ENCODE assay signal across 14 mouse cellular contexts in the genomic region with DNA sequence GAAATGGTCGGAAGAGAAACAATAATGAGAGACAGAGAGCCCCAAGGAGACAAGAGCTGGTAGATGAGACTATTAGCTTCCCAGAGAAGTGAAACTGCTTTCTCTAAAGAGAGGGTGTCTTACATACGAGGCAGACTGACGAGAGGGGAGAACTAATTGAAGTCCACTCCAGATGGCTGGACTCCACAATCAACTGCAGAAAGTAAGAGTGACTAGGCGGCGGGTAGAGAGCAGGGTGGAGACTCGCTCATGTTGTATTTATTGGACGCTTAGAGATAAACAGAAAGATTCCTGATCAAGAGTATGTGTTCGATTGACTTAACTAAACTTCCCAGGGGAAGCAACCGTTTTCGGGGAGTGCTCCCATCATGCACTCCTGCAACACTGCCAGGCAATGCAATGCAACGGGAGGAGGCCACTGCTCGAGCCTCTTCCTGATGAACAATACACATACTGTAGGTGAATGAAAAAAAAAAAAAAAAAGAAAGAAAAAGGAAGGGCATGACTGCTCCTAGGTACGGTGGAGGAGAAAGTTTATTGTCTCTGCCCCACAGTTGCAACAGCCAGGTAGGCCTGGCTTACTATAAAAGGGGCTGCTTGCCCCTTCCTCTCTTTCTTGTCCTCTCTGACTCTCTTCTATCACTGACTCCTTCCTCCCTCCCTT. TPM values are rescaled to one million over a fixed set of nuclear protein-coding genes. Genes with fewer than 3 reads are reported as not detected.
DNase-seq lines count a peak whose midpoint lies in the region; ATAC-seq and TF ChIP-seq lines count a peak whose summit lies in the region.
"Had no signal": no experiment of that assay in that cellular context is flagged by ENCODE, and none has a peak within 500 bp of the region (broad histone marks: within the 10 kb centered on the region; RNA-seq: fewer than 3 reads in every experiment).

No protein-coding gene starts in this region.

- intact Hi-C loops in gastrocnemius, adult 2 months (cut with DNase I), result no loop called here

- peak overlapping the region; percentile 79 for H3K9ac ChIP-seq in MEL (ENCODE audit: control insufficient read depth, low read depth, low read length, poor library complexity, severe bottlenecking)
- H3K9ac ChIP-seq: lung, embryonic 14.5 days had no signal

- TF ChIP-seq RAD21 in MEL (IDR thresholded peaks at IDR 0.05; ENCODE audit: low read depth, low read length), result no peak

- no peaks in the 10 kb centered on the region for H3K9me3 ChIP-seq in MEL (replicated peaks; ENCODE audit: insufficient read depth, low read length)
- H3K9me3 ChIP-seq: midbrain, embryonic 10.5 days had no signal

- peak overlapping the region; percentile 38; the same call in 1 of the 2 replicates for H3K27ac ChIP-seq in gastrocnemius, adult 2 months
- peak overlapping the region; percentile 98 for H3K27ac ChIP-seq in MEL (ENCODE audit: control insufficient read depth, low read depth, low read length)
- peak overlapping the region; percentile 82 for H3K27ac ChIP-seq in macrophage
- H3K27ac ChIP-seq: hindbrain, postnatal 0 days; midbrain, embryonic 10.5 days had no signal

- TF ChIP-seq POLR2A in MEL (IDR thresholded peaks at IDR 0.05; ENCODE audit: control insufficient read depth in 1 of 2, insufficient read depth in 1 of 2, low read depth in 1 of 2, low read length in 2 of 2, poor library complexity in 1 of 2), result no peak

- DNase-seq in gastrocnemius, adult 2 months, result no peak
- DNase-seq in gastrocnemius, adult 8-10 months (ENCODE audit: low spot score in 2 of 2), result no peak
- DNase-seq in MEL (ENCODE audit: low read depth, low spot score), result no peak
- DNase-seq in cerebellum, postnatal 36 days, result no peak
- DNase-seq in urinary bladder, postnatal 4 days (ENCODE audit: low spot score in 2 of 2), result no peak
- DNase-seq in urinary bladder, adult 2 months (ENCODE audit: low spot score), result no peak
- DNase-seq: adrenal gland, adult 2 months; right cerebral cortex, postnatal 25 days; thymus, postnatal 25 days had no signal

- WGBS in macrophage (ENCODE audit: missing documents), result 46% methylated on average over 13 of the region's 13 CpGs

- TF ChIP-seq EP300 in MEL (IDR thresholded peaks at IDR 0.05; ENCODE audit: low read depth in 1 of 2, low read length in 2 of 2), result peak; percentile 29 to 42; a peak in 3 of 4 replicates

- peak overlapping the region; percentile 26 for H3K4me3 ChIP-seq in gastrocnemius, adult 2 months
- peak overlapping the region; percentile 57 to 81 for H3K4me3 ChIP-seq in MEL (ENCODE audit: control insufficient read depth in 1 of 2, insufficient read depth in 1 of 2, low read depth in 2 of 2, low read length in 2 of 2)
- H3K4me3 ChIP-seq in macrophage (ENCODE audit: inconsistent target), result peak overlapping the region; percentile 19
- H3K4me3 ChIP-seq: midbrain, embryonic 10.5 days had no signal

- no peak for TF ChIP-seq CTCF in gastrocnemius, adult 2 months (IDR thresholded peaks at IDR 0.05)
- no peak for TF ChIP-seq CTCF in MEL (IDR thresholded peaks at IDR 0.05 in 2 of 3, conservative IDR thresholded peaks at IDR 0.05 in 1 of 3; ENCODE audit: control insufficient read depth in 1 of 3, insufficient read depth in 1 of 3, low read depth in 2 of 3, low read length in 3 of 3, poor library complexity in 1 of 3, severe bottlenecking in 1 of 3)

- H3K4me1 ChIP-seq in MEL (ENCODE audit: control insufficient read depth in 1 of 2, insufficient read depth in 2 of 2, low read length in 2 of 2), result peaks cover 18 to 30% of the 10 kb centered on the region in 2 experiments

- H3K27me3 ChIP-seq in MEL (ENCODE audit: control insufficient read depth in 1 of 2, insufficient read depth in 2 of 2, low read length in 2 of 2), result no peaks in the 10 kb centered on the region

- no peaks in the 10 kb centered on the region; the same call in 1 of the 2 replicates for H3K79me2 ChIP-seq in MEL (ENCODE audit: control insufficient read depth, insufficient read depth, low read length, poor library complexity)
- no peaks in the 10 kb centered on the region for H3K79me2 ChIP-seq in macrophage (ENCODE audit: inconsistent target)

- H3K36me3 ChIP-seq in MEL (ENCODE audit: control insufficient read depth in 1 of 2, insufficient read depth in 2 of 2, low read length in 2 of 2) (peaks cover 0 to 24% of the 10 kb centered on the region in 2 experiments; a peak in 2 of 4 replicates), macrophage (ENCODE audit: inconsistent target) (no peaks in the 10 kb centered on the region)
- H3K36me3 ChIP-seq: midbrain, embryonic 10.5 days had no signal

- ATAC-seq in inflammation-experienced regulatory T-cells, adult 6 months, result peak; percentile 6
- ATAC-seq: hindbrain, postnatal 0 days had no signal

TF ChIP-seq in MEL, 35 proteins besides CTCF, POLR2A, EP300 and RAD21:
- TF ChIP-seq CHD2 (IDR thresholded peaks at IDR 0.05; ENCODE audit: low read length), result no peak
- 0 out of 2 replicates have a peak, but pooled peaks have one; percentile 56 for TF ChIP-seq CHD1 (IDR thresholded peaks at IDR 0.05; ENCODE audit: low read depth, low read length)
- TF ChIP-seq ZNF384 (IDR thresholded peaks at IDR 0.05; ENCODE audit: low read depth, low read length), result peak; percentile 80
- TF ChIP-seq POLR2AphosphoS5 (IDR thresholded peaks at IDR 0.05; ENCODE audit: borderline replicate concordance, low read depth, low read length), result no peak
- TF ChIP-seq MXI1 (IDR thresholded peaks at IDR 0.05; ENCODE audit: low read depth, low read length), result peak; percentile 31
- peak; percentile 40; the same call in 1 of the 2 replicates for TF ChIP-seq MAX (IDR thresholded peaks at IDR 0.05; ENCODE audit: low read length)
- TF ChIP-seq ZMIZ1 (IDR thresholded peaks at IDR 0.05; ENCODE audit: low read depth, low read length), result no peak
- 0 out of 2 replicates have a peak, but pooled peaks have one; percentile 5 for TF ChIP-seq NELFE (IDR thresholded peaks at IDR 0.05; ENCODE audit: low read depth, low read length)
- TF ChIP-seq TCF12 (IDR thresholded peaks at IDR 0.05; ENCODE audit: low read depth, low read length), result no peak
- peak; percentile 46; the same call in 1 of the 2 replicates for TF ChIP-seq ETS1 (IDR thresholded peaks at IDR 0.05; ENCODE audit: low read depth, low read length)
- 0 out of 2 replicates have a peak, but pooled peaks have one; percentile 10 for TF ChIP-seq SIN3A (IDR thresholded peaks at IDR 0.05; ENCODE audit: low read length)
- peak; percentile 64 for TF ChIP-seq MYC (IDR thresholded peaks at IDR 0.05; ENCODE audit: low read depth, low read length)

RNA-seq across cellular contexts. Expression of gene Commd8, which starts 16.6 kb away (rescaled TPM):
- 10 to 100 TPM; 31.5 to 35.5 TPM for total RNA-seq in gastrocnemius, adult 2 months (2021)
- 10 to 100 TPM; 27.3 to 36.5 (median 31.9) TPM for total RNA-seq in gastrocnemius, adult 8-10 months (2022)
- 45.3 and 45.6 TPM in 2 replicates for total RNA-seq in MEL (2012; rRNA removed)
- polyA plus RNA-seq in MEL (2012; ENCODE audit: insufficient read depth in 1 of 2, insufficient read length in 2 of 2, low read depth in 1 of 2, low replicate concordance in 2 of 2, missing spikeins in 1 of 2) (10 to 100 TPM in 1 of 2 experiments, not detected in 1; 33.5 TPM), macrophage (2018) (80.1 to 106 TPM (median 93.1 TPM) in 3 replicates)
- polyA plus RNA-seq in inflammation-experienced regulatory T-cells, adult 6 months (2017; shearing (Covaris generic)), result 100 to 1,000 TPM; 199 to 211 (median 208) TPM
- 10 to 100 TPM; 16.9 to 62.7 (median 34.1) TPM for total RNA-seq in macrophage (2018; cell fraction: chromatin; rRNA removed)
- total RNA-seq in macrophage (2018; cell fraction: cytosol; rRNA removed), result 100 to 1,000 TPM in 12 of 26 experiments, 10 to 100 TPM in 14; 59.2 to 118 (median 98.0) TPM
- 10 to 100 TPM; 24.0 to 62.5 (median 41.5) TPM for total RNA-seq in macrophage (2018; cell fraction: nucleus; rRNA removed)
- 78.9 and 81.5 TPM in 2 replicates for polyA plus RNA-seq in urinary bladder, adult 2 months (2012; rRNA removed)

Comparison
In these comparisons a context has a peak if more than half of its experiments do, and no peak if none do; other contexts are left out.
1. H3K27ac ChIP-seq: peak in every context shown above with its lines; median percentile 98 in MEL; 82 in macrophage; 38 in gastrocnemius, adult 2 months.
2. H3K4me3 ChIP-seq: peak in every context shown above with its lines; median percentile 69 in MEL; 26 in gastrocnemius, adult 2 months; 19 in macrophage.